Mouse (Mus musculus) liver, adult 2 months (tissue): Measurements from ENCODE around the gene Zfp341. TPM values are rescaled to one million over a fixed set of nuclear protein-coding genes. Genes with fewer than 3 reads are reported as not detected.
A peak's percentile ranks its signal among the peaks of the same experiment; 100 is the strongest.

ENCODE experiments used
- DNase-seq: peaks from one replicate; pipeline ENCODE4 v3.0.0-alpha.2; 2011; ENCODE audit warnings: low read depth, low spot score; ENCODE audit errors: extremely low read depth
- H3K27ac ChIP-seq: fragments of 200-500 bp; replicated peaks from 2 replicates; pipeline ENCODE4 v1.5.1; 2012; ENCODE audit warnings: low read depth, mild to moderate bottlenecking, control low read depth, inconsistent platforms, low read length; ENCODE audit not compliant: insufficient read depth
- H3K27me3 ChIP-seq: fragments of 200-500 bp; 2 replicates; pipeline ENCODE4 v1.6.1; 2012; ENCODE audit warnings: mild to moderate bottlenecking, moderate library complexity, low read length, inconsistent platforms; ENCODE audit not compliant: control insufficient read depth, insufficient read depth
- H3K36me3 ChIP-seq: fragments of 200-500 bp; 2 replicates; pipeline ENCODE4 v1.6.1; 2012; ENCODE audit warnings: low read length, inconsistent platforms; ENCODE audit not compliant: control insufficient read depth, insufficient read depth
- H3K4me1 ChIP-seq: fragments of 200-500 bp; 2 replicates; pipeline ENCODE4 v1.6.1; 2011; ENCODE audit warnings: low read length; ENCODE audit not compliant: control insufficient read depth, insufficient read depth
- H3K4me3 ChIP-seq: fragments of 200-500 bp; 2 replicates; pipeline ENCODE4 v1.5.1; 2011; ENCODE audit warnings: low read depth, mild to moderate bottlenecking, control low read depth, low read length, moderate library complexity; ENCODE audit not compliant: insufficient read depth
- H3K79me2 ChIP-seq: fragments of 200-500 bp; 2 replicates; pipeline ENCODE4 v1.6.1; 2012; ENCODE audit warnings: inconsistent platforms, mild to moderate bottlenecking, low read length, moderate library complexity; ENCODE audit not compliant: control insufficient read depth, insufficient read depth
- H3K9ac ChIP-seq: fragments of 200-500 bp; 2 replicates; pipeline ENCODE4 v1.6.1; 2012; ENCODE audit warnings: low read depth, mild to moderate bottlenecking, control low read depth, inconsistent platforms, low read length
- CTCF ChIP-seq: fragments of 200-500 bp; IDR thresholded peaks from 2 replicates; pipeline ENCODE4 v1.5.1; 2011; ENCODE audit warnings: low read depth, low read length, control low read depth
- POLR2A ChIP-seq: fragments of 200-500 bp; IDR thresholded peaks from 2 replicates; pipeline ENCODE4 v1.6.1; 2011; ENCODE audit warnings: low read length, control low read depth; ENCODE audit not compliant: insufficient read depth; ENCODE audit errors: extremely low read depth
- WGBS: fragments of 180-500 bp; shearing (Covaris S2); methylation state at CpG from one replicate; pipeline ENCODE4 v1.1.7; 2018; 5-methylcytosine and 5-hydroxymethylcytosine counted together
- polyA plus RNA-seq: library from polyadenylated mRNA; depleted of rRNA; stranded (reverse); fragments of >200 nt; gene quantifications from 2 replicates; pipeline ENCODE4 v1.2.3, GENCODE M21; 2012
- total RNA-seq: library from RNA; depleted of rRNA; stranded (reverse); fragments of >200 nt; gene quantifications from 2 replicates; pipeline ENCODE4 v1.2.3, GENCODE M21; 2014

Gene Zfp341
- total and polyA plus RNA-seq, 2 experiments = 0.18 to 3.2 TPM

- Histone ChIP-seq H3K4me3 (no peak overlapping the region), H3K9ac (no peak overlapping the region), H3K27ac (no peak overlapping the region), H3K4me1 (no peaks in the 10 kb centered on the region), H3K27me3 (no peaks in the 10 kb centered on the region), H3K79me2 (no peaks in the 10 kb centered on the region), H3K36me3 (no peaks in the 10 kb centered on the region)
- no peak for DNase-seq
- WGBS = 97% methylated on average over 1 of the region's 1 CpGs
- TF ChIP-seq POLR2A = no peak
- TF ChIP-seq CTCF = peak; percentile 24; the same call in 1 of the 2 replicates
Observed at GRCm38 (mm10) chr2:154581421-154581820, 31.7 kb upstream of the Zfp341 start.

- H3K79me2 ChIP-seq = no peaks in the 10 kb centered on the region
- H3K27ac ChIP-seq = no peak overlapping the region
- TF ChIP-seq CTCF = no peak
- no peak for TF ChIP-seq POLR2A
- 65% methylated on average over 15 of the region's 15 CpGs for WGBS
- H3K4me3 ChIP-seq = no peak overlapping the region
- H3K4me1 ChIP-seq = no peaks in the 10 kb centered on the region
- H3K9ac ChIP-seq = no peak overlapping the region
- H3K27me3 ChIP-seq = no peaks in the 10 kb centered on the region
- peaks cover 19% of the 10 kb centered on the region; the same call in 1 of the 2 replicates for H3K36me3 ChIP-seq
- no peak for DNase-seq
Observed at GRCm38 (mm10) chr2:154583906-154584872, 28.9 kb upstream of the Zfp341 start.

GRCm38 (mm10) chr2:154584931-154585601 lies 28.0 kb upstream of the Zfp341 start:
- TF ChIP-seq CTCF (peak; percentile 3; the same call in 1 of the 2 replicates), POLR2A (no peak)
- H3K4me3 ChIP-seq = no peak overlapping the region
- 25% methylated on average over 17 of the region's 17 CpGs for WGBS

DNA sequence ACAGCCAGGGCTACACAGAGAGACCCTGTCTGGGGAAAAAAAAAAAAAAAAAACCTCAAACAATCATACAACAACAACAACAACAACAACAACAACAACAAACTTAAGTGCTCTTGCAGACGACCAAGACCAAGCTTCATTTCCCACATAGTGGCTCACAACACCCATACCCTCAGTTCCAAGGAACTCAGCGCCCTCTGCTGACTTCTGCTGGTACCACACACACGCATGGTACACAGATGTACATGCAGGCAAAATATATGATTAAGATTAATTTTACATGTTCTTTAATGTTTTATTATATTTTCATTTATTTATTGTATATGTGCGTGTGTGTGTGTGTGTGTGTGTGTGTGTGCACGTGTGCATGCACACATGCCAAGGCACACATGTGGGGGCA lies 26.7 kb upstream of the Zfp341 start:
- WGBS = 79% methylated on average over 5 of the region's 5 CpGs
- Histone ChIP-seq H3K9ac (no peak overlapping the region), H3K36me3 (peaks cover 34% of the 10 kb centered on the region; the same call in 1 of the 2 replicates), H3K4me3 (no peak overlapping the region), H3K27ac (no peak overlapping the region), H3K27me3 (no peaks in the 10 kb centered on the region), H3K4me1 (0 out of 2 replicates have a peak, but pooled peaks cover 2% of the 10 kb centered on the region), H3K79me2 (no peaks in the 10 kb centered on the region)
- no peak for DNase-seq
- TF ChIP-seq POLR2A (no peak), CTCF (peak; percentile 60; the same call in 1 of the 2 replicates)

More at GRCm38 (mm10) chr2:154584931-154585601, 28.0 kb upstream of the Zfp341 start:
- Histone ChIP-seq H3K4me1 (no peaks in the 10 kb centered on the region), H3K79me2 (no peaks in the 10 kb centered on the region), H3K27ac (no peak overlapping the region), H3K27me3 (no peaks in the 10 kb centered on the region), H3K36me3 (peaks cover 27% of the 10 kb centered on the region; the same call in 1 of the 2 replicates), H3K9ac (no peak overlapping the region)
- DNase-seq = peak; percentile 61

DNA sequence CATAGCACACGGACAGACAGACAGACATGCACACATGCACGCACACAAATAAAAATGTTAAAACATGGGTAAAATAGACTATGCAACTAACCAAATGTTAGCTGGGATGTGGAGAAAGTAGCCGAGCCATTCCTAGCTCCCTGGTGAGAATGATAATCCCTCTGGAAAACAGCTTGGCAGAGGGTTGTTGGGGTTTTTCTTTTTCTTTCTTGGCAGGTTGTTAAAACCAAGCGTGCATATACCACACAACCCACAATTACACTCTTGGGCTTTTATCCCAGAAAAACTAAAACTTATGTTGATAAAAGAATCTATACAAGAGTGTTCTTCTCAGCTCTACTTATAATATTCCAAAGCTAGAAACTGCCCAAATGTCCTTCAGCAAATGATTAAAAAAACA lies 24.0 kb upstream of the Zfp341 start:
- Histone ChIP-seq H3K27me3 (no peaks in the 10 kb centered on the region), H3K4me1 (peaks cover 9% of the 10 kb centered on the region; the same call in 1 of the 2 replicates), H3K9ac (no peak overlapping the region), H3K36me3 (peaks cover 43% of the 10 kb centered on the region; the same call in 1 of the 2 replicates), H3K4me3 (no peak overlapping the region), H3K79me2 (no peaks in the 10 kb centered on the region), H3K27ac (no peak overlapping the region)
- TF ChIP-seq POLR2A (no peak), CTCF (no peak)
- 94% methylated on average over 4 of the region's 4 CpGs for WGBS
- DNase-seq = no peak
